Mouse (Mus musculus): ENCODE measurements around the gene Apol6. TPM values are rescaled to one million over a fixed set of nuclear protein-coding genes. Genes with fewer than 3 reads are reported as not detected.
A peak's percentile ranks its signal among the peaks of the same experiment; 100 is the strongest.

Apol6 gene
- polyA plus RNA-seq, 1 experiment = not detected

- Histone ChIP-seq H3K4me1 (ENCODE audit: control insufficient read depth, insufficient read depth, low read length) (peaks cover 14% of the 10 kb centered on the region), H3K27ac (ENCODE audit: insufficient read depth, low read depth, low read length) (no peak overlapping the region), H3K4me3 (ENCODE audit: insufficient read depth, low read depth, low read length) (no peak overlapping the region)
- 100% methylated on average over 1 of the region's 1 CpGs for WGBS
- TF ChIP-seq POLR2A (IDR thresholded peaks at IDR 0.05; ENCODE audit: insufficient read depth, low read depth, low read length) (no peak), CTCF (IDR thresholded peaks at IDR 0.05; ENCODE audit: insufficient read depth, low read depth, low read length) (no peak)
These were observed 42.0 kb downstream of the Apol6 start for GRCm38 (mm10) chr15:77086488-77086887.

- TF ChIP-seq POLR2A (IDR thresholded peaks at IDR 0.05; ENCODE audit: insufficient read depth, low read depth, low read length) = no peak
- TF ChIP-seq CTCF (IDR thresholded peaks at IDR 0.05; ENCODE audit: insufficient read depth, low read depth, low read length) = no peak
- Histone ChIP-seq H3K4me1 (ENCODE audit: control insufficient read depth, insufficient read depth, low read length) (peaks cover 10% of the 10 kb centered on the region), H3K4me3 (ENCODE audit: insufficient read depth, low read depth, low read length) (no peak overlapping the region), H3K27ac (ENCODE audit: insufficient read depth, low read depth, low read length) (no peak overlapping the region)
- 54% methylated on average over 11 of the region's 11 CpGs for WGBS
These were observed 44.7 kb downstream of the Apol6 start for GRCm38 (mm10) chr15:77089249-77089648.

GRCm38 (mm10) chr15:77090531-77090930, 46.0 kb downstream of the Apol6 start:
- Histone ChIP-seq H3K27ac (ENCODE audit: insufficient read depth, low read depth, low read length) (no peak overlapping the region), H3K4me1 (ENCODE audit: control insufficient read depth, insufficient read depth, low read length) (peaks cover 10% of the 10 kb centered on the region), H3K4me3 (ENCODE audit: insufficient read depth, low read depth, low read length) (no peak overlapping the region)
- WGBS = 72% methylated on average over 5 of the region's 5 CpGs
- TF ChIP-seq CTCF (IDR thresholded peaks at IDR 0.05; ENCODE audit: insufficient read depth, low read depth, low read length) (no peak), POLR2A (IDR thresholded peaks at IDR 0.05; ENCODE audit: insufficient read depth, low read depth, low read length) (no peak)

- WGBS = 42% methylated on average over 4 of the region's 4 CpGs
- TF ChIP-seq CTCF (IDR thresholded peaks at IDR 0.05; ENCODE audit: insufficient read depth, low read depth, low read length) (no peak), POLR2A (IDR thresholded peaks at IDR 0.05; ENCODE audit: insufficient read depth, low read depth, low read length) (no peak)
- peaks cover 7% of the 10 kb centered on the region for H3K4me1 ChIP-seq (ENCODE audit: control insufficient read depth, insufficient read depth, low read length)
- no peak overlapping the region for H3K4me3 ChIP-seq (ENCODE audit: insufficient read depth, low read depth, low read length)
- no peak overlapping the region for H3K27ac ChIP-seq (ENCODE audit: insufficient read depth, low read depth, low read length)
These were observed 46.9 kb downstream of the Apol6 start for GRCm38 (mm10) chr15:77091394-77091793.

GRCm38 (mm10) chr15:77094431-77094830, 49.9 kb downstream of the Apol6 start:
- H3K4me3 ChIP-seq (ENCODE audit: insufficient read depth, low read depth, low read length) = no peak overlapping the region
- H3K4me1 ChIP-seq (ENCODE audit: control insufficient read depth, insufficient read depth, low read length) = peaks cover 17% of the 10 kb centered on the region
- no peak overlapping the region for H3K27ac ChIP-seq (ENCODE audit: insufficient read depth, low read depth, low read length)
- WGBS = 96% methylated on average over 13 of the region's 13 CpGs
- no peak for TF ChIP-seq CTCF (IDR thresholded peaks at IDR 0.05; ENCODE audit: insufficient read depth, low read depth, low read length)

- WGBS = 87% methylated on average over 1 of the region's 1 CpGs
- Histone ChIP-seq H3K27ac (ENCODE audit: insufficient read depth, low read depth, low read length) (no peak overlapping the region), H3K4me3 (ENCODE audit: insufficient read depth, low read depth, low read length) (no peak overlapping the region), H3K4me1 (ENCODE audit: control insufficient read depth, insufficient read depth, low read length) (peaks cover 15% of the 10 kb centered on the region)
- TF ChIP-seq CTCF (IDR thresholded peaks at IDR 0.05; ENCODE audit: insufficient read depth, low read depth, low read length) = no peak
- no peak for TF ChIP-seq POLR2A (IDR thresholded peaks at IDR 0.05; ENCODE audit: insufficient read depth, low read depth, low read length)
These were observed 50.7 kb downstream of the Apol6 start for GRCm38 (mm10) chr15:77095216-77095615.

- Histone ChIP-seq H3K4me1 (ENCODE audit: control insufficient read depth, insufficient read depth, low read length) (peaks cover 12% of the 10 kb centered on the region), H3K27ac (ENCODE audit: insufficient read depth, low read depth, low read length) (peak overlapping the region; percentile 45; the same call in 1 of the 2 replicates), H3K4me3 (ENCODE audit: insufficient read depth, low read depth, low read length) (no peak overlapping the region)
- 72% methylated on average over 6 of the region's 6 CpGs for WGBS
- no peak for TF ChIP-seq CTCF (IDR thresholded peaks at IDR 0.05; ENCODE audit: insufficient read depth, low read depth, low read length)
- TF ChIP-seq POLR2A (IDR thresholded peaks at IDR 0.05; ENCODE audit: insufficient read depth, low read depth, low read length) = no peak
These were observed 52.8 kb downstream of the Apol6 start for GRCm38 (mm10) chr15:77097358-77097757.

- Histone ChIP-seq H3K4me1 (ENCODE audit: control insufficient read depth, insufficient read depth, low read length) (peaks cover 18% of the 10 kb centered on the region), H3K27ac (ENCODE audit: insufficient read depth, low read depth, low read length) (no peak overlapping the region), H3K4me3 (ENCODE audit: insufficient read depth, low read depth, low read length) (no peak overlapping the region)
- TF ChIP-seq POLR2A (IDR thresholded peaks at IDR 0.05; ENCODE audit: insufficient read depth, low read depth, low read length) = no peak
- no peak for TF ChIP-seq CTCF (IDR thresholded peaks at IDR 0.05; ENCODE audit: insufficient read depth, low read depth, low read length)
- 65% methylated on average over 3 of the region's 3 CpGs for WGBS
These were observed 55.2 kb downstream of the Apol6 start for GRCm38 (mm10) chr15:77099756-77100155.

- 79% methylated on average over 5 of the region's 5 CpGs for WGBS
- no peak for TF ChIP-seq POLR2A (IDR thresholded peaks at IDR 0.05; ENCODE audit: insufficient read depth, low read depth, low read length)
- TF ChIP-seq CTCF (IDR thresholded peaks at IDR 0.05; ENCODE audit: insufficient read depth, low read depth, low read length) = no peak
- Histone ChIP-seq H3K4me1 (ENCODE audit: control insufficient read depth, insufficient read depth, low read length) (peaks cover 18% of the 10 kb centered on the region), H3K27ac (ENCODE audit: insufficient read depth, low read depth, low read length) (no peak overlapping the region), H3K4me3 (ENCODE audit: insufficient read depth, low read depth, low read length) (no peak overlapping the region)
These were observed 58.2 kb downstream of the Apol6 start for GRCm38 (mm10) chr15:77102685-77103084.

All from olfactory bulb, adult 2 months (tissue).